Mouse (Mus musculus) bone marrow, adult 2 months (tissue): ENCODE results near the gene Orc3. TPM values are rescaled to one million over a fixed set of nuclear protein-coding genes. Genes with fewer than 3 reads are reported as not detected.

Source experiments
- H3K27ac ChIP-seq: fragments of 200-500 bp; 2 replicates; pipeline ENCODE4 v1.5.1; 2012; ENCODE audit warnings: low read depth, mild to moderate bottlenecking, control low read depth, inconsistent platforms, low read length; ENCODE audit not compliant: control insufficient read depth, poor library complexity, insufficient read depth
- H3K4me1 ChIP-seq: fragments of 200-500 bp; 2 replicates; pipeline ENCODE4 v1.6.1; 2011; ENCODE audit warnings: low read length; ENCODE audit not compliant: control insufficient read depth, insufficient read depth
- H3K4me3 ChIP-seq: fragments of 200-500 bp; replicated peaks from 2 replicates; pipeline ENCODE3; 2011; ENCODE audit warnings: mild to moderate bottlenecking, low read depth, low read length, control low read depth; ENCODE audit not compliant: control insufficient read depth
- CTCF ChIP-seq: fragments of 200-500 bp; IDR thresholded peaks from 2 replicates; pipeline ENCODE4 v1.5.1; 2011; ENCODE audit warnings: low read length, control low read depth; ENCODE audit not compliant: control insufficient read depth, insufficient read depth
- POLR2A ChIP-seq: fragments of 200-500 bp; IDR thresholded peaks from 2 replicates; pipeline ENCODE4 v1.6.1; 2011; ENCODE audit warnings: low read depth, mild to moderate bottlenecking, control low read depth, low read length, borderline replicate concordance; ENCODE audit not compliant: control insufficient read depth
- WGBS: fragments of 180-500 bp; shearing (Covaris S2); methylation state at CpG from one replicate; pipeline ENCODE4 v1.1.7; 2018; 5-methylcytosine and 5-hydroxymethylcytosine counted together
- polyA plus RNA-seq: library from polyadenylated mRNA; stranded (reverse); fragments of >200 nt; gene quantifications from 2 replicates; pipeline ENCODE4 v1.2.4, GENCODE M21; 2011; ENCODE audit warnings: low replicate concordance; ENCODE audit not compliant: missing spikeins, insufficient read depth, insufficient read length

Orc3 gene
- polyA plus RNA-seq, result 14.3 and 29.1 TPM in 2 replicates

DNA sequence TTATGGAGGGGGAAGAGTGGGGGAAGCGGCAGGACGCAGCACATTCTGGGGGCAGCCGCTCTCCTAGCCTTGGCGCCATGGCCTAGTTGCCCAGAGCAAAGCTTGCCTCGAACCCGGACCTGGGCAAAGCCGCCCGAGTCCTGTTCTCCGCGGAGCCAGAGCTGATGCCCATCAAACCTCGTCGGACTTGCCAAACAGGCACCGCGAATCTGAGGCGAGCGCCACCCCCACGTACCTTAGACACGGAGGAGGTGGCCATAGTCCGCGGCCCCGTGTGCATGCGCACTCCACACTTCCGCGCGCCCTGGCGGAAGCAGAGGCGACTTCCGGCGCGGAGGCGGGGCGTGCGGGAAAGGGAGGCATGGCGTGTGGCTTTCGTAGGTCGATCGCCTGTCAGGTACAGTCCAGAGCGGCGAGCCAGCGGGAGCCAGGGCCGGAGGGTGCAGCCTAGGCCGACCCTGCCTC is at the start of gene Orc3, which contains the start of gene Rars2:
Orc3 (minus strand) TSS at position 315 of the 465 bp plus-strand sequence.
Rars2 (plus strand) TSS at position 328 of the 465 bp plus-strand sequence.
- TF ChIP-seq CTCF, result peak; percentile 15; the same call in 1 of the 2 replicates
- TF ChIP-seq POLR2A, result peak; percentile 89
- H3K4me3 ChIP-seq, result peak within 1 kb of the TSS; percentile 99
- under 1% methylated on average over 42 of the region's 42 CpGs for WGBS
- peak within 1 kb of the TSS; percentile 90 for H3K27ac ChIP-seq
- peaks cover 3% of the 10 kb centered on the region; the same call in 1 of the 2 replicates for H3K4me1 ChIP-seq

DNA sequence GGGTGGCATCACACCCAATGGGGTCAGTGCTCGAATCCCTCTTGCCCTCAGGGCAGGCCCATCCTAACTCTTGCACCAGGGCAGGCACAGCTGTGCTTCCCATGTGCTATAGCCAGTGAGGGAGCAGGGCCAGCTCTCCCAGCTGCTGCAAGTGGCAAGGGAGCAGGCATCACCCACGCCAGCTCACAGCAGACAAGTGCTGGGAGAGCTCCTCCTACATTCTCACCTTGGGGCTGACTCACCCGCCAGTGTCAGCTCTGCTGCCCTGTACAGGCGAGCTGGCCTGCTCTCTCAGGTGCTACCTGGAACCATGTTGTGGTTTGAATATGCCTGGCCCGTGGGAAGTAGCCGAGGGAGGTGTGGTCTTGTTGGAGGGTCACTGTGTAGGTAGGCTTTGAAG is 47.2 kb upstream of the Orc3 start:
- Histone ChIP-seq H3K27ac (no peak overlapping the region), H3K4me3 (no peak overlapping the region), H3K4me1 (no peaks in the 10 kb centered on the region)
- TF ChIP-seq CTCF, result no peak
- no peak for TF ChIP-seq POLR2A
- 80% methylated on average over 6 of the region's 6 CpGs for WGBS

DNA sequence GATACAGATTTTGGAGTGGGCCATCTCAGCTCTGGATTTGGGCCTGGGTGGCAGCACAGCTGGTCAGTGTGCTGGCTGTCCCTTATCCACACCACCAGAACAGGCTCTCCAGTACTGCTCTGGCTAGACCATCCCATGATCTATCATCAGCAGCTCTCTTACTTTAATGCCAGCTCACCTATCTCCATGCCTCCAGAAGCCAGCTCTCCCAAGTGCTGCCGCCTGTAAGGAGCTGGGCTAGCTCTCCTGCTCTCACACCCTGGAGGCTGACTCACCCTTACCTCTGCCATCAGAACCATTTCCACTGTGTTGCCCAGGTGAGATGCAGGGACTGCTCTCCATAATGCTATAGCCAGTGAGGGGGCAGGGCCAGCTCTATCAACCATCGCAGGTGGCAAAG is 46.8 kb upstream of the Orc3 start:
- Histone ChIP-seq H3K4me3 (no peak overlapping the region), H3K4me1 (no peaks in the 10 kb centered on the region), H3K27ac (no peak overlapping the region)
- no peak for TF ChIP-seq CTCF
- TF ChIP-seq POLR2A, result no peak
- WGBS, result 90% methylated on average over 2 of the region's 2 CpGs

DNA sequence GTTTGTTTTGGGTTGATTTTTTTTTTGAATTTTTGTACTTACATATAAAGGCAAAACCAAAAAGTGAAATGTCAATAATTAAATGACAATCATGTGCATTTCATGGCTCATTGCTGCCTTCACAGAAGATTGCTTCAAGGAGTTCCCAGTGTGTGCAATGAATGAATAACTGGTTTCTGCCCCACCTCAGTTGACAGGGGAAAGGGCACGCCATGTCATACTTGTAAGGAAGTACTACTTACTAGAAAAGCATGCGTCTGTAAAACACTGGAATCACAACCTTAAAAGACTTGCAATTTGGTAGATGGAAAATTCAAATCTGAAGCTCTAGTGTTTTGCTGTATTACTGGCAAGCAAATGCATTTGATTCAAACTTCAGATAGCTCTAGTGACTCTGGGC is 44.3 kb upstream of the Orc3 start:
- Histone ChIP-seq H3K27ac (no peak overlapping the region), H3K4me3 (no peak overlapping the region), H3K4me1 (no peaks in the 10 kb centered on the region)
- TF ChIP-seq CTCF, result no peak
- TF ChIP-seq POLR2A, result no peak
- WGBS, result 81% methylated on average over 2 of the region's 2 CpGs

DNA sequence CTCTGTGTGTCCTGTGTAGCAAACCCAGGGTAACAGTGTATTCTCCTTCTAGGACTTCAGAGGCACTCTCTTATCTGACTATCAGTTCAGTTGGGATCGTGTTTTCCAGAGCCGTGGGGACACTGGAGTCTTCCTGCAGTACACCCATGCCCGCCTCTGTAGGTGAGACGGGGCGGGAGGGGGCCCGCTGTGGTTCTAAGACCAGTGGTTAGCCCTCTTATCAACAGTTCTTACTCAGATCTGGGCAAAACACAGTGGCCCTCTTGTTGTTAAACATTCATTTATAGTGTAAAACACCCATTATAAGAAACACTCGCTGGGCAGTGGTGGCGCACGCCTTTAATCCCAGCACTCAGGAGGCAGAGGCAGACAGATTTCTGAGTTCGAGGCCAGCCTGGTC is 41.4 kb upstream of the Orc3 start:
- no peak overlapping the region for H3K27ac ChIP-seq
- no peak overlapping the region for H3K4me3 ChIP-seq
- WGBS, result 92% methylated on average over 10 of the region's 10 CpGs
- TF ChIP-seq POLR2A (no peak), CTCF (no peak)
- H3K4me1 ChIP-seq, result peaks cover 3% of the 10 kb centered on the region; the same call in 1 of the 2 replicates

DNA sequence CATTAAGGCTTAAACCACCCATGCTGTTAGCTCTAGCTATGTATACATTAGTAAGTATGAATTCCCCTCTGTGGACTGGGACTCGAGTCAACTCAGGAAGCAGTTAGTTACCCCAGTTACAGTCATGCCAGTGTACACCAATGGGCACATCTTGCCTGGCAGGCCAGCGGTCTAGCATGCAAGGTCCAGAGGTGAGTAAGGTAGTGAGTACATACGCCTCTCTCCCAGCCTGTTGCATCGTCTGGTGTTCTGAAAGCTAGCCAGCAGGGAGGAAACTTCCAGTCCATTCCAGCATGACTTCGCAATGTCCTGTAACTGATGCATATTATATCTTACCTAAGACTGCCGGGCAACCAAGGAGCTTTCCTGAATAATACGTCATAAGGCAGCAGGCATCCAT is 38.4 kb upstream of the Orc3 start:
- TF ChIP-seq POLR2A (no peak), CTCF (no peak)
- H3K27ac ChIP-seq, result no peak overlapping the region
- peaks cover 3% of the 10 kb centered on the region; the same call in 1 of the 2 replicates for H3K4me1 ChIP-seq
- 71% methylated on average over 7 of the region's 7 CpGs for WGBS
- H3K4me3 ChIP-seq, result no peak overlapping the region

DNA sequence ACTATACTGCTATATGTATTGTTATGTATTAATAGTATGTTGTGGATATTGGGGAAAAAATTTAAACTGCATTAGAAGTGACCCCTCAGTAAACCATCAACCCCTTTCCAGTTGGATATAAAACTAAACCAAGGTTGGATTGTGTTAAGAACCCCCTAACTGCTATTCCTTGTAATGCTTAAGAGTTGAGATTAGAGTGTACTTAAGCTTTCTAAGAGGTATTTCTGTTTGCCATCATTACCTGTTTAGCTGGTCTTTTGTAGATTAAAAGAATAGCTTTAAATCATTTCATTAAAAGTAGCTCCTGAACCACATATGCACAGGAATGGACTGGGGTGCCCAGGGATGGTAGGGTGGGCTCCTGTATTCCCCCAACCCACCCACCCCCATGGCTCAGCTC is 30.0 kb upstream of the Orc3 start:
- Histone ChIP-seq H3K27ac (no peak overlapping the region), H3K4me1 (no peaks in the 10 kb centered on the region), H3K4me3 (no peak overlapping the region)
- no peak for TF ChIP-seq POLR2A
- TF ChIP-seq CTCF, result no peak

DNA sequence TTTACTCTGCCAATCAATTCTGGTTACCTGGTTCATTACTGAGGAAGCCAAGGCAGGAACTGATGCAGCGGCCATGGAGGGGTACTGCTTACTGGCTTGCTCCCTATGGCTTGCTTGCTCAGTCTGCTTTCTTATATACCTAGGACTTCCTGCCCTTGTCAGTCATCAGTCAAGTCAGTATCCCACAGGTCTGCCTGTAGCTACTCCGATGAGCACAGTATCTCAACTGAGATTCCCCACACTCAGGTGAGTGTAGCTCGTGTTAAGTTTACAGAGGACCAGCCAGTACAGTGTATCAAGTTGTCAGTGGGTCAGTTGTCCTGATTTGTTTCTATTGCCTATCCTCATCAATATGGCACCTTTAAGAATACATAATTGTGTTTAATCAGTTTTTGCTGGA is 26.0 kb upstream of the Orc3 start:
- TF ChIP-seq POLR2A, result no peak
- TF ChIP-seq CTCF, result no peak
- no peak overlapping the region for H3K27ac ChIP-seq
- H3K4me1 ChIP-seq, result no peaks in the 10 kb centered on the region
- WGBS, result 91% methylated on average over 3 of the region's 3 CpGs
- no peak overlapping the region for H3K4me3 ChIP-seq
